Mouse (Mus musculus) CH12.LX (cell line): ENCODE results near the gene 4930404N11Rik. TPM values are rescaled to one million over a fixed set of nuclear protein-coding genes. Genes with fewer than 3 reads are reported as not detected.
A peak's percentile ranks its signal among the peaks of the same experiment; 100 is the strongest.

Experiments used
- DNase-seq: peaks from one replicate; pipeline ENCODE4 v3.0.0-alpha.2; 2013; ENCODE audit errors: extremely low read depth
- H3K27ac ChIP-seq: 2 replicates; pipeline ENCODE4 v1.5.1; 2012; ENCODE audit warnings: low read depth, mild to moderate bottlenecking, control low read depth, moderate library complexity; ENCODE audit not compliant: insufficient read depth
- H3K27me3 ChIP-seq: replicated peaks from 2 replicates; pipeline ENCODE3; 2012; ENCODE audit warnings: inconsistent platforms
- H3K36me3 ChIP-seq, 2 experiments: replicated peaks in 1 of 2; 2 replicates each; pipeline versions ENCODE3 to v1.6.1; 2012; ENCODE audit warnings: inconsistent platforms in 1 of 2, low read length in 1 of 2, mild to moderate bottlenecking in 1 of 2, mixed read lengths in 1 of 2, moderate library complexity in 1 of 2; ENCODE audit not compliant: control insufficient read depth in 1 of 2, insufficient read depth in 1 of 2
- H3K4me1 ChIP-seq, 2 experiments: 2 replicates each; pipeline ENCODE4 v1.6.1; 2012; ENCODE audit warnings: inconsistent platforms in 1 of 2, moderate library complexity in 1 of 2; ENCODE audit not compliant: insufficient read depth in 2 of 2, control insufficient read depth in 1 of 2
- H3K4me2 ChIP-seq: 2 replicates; pipeline ENCODE4 v1.6.1; 2012; ENCODE audit warnings: low read depth, mild to moderate bottlenecking, control low read depth; ENCODE audit not compliant: poor library complexity, insufficient read depth, severe bottlenecking
- H3K4me3 ChIP-seq, 3 experiments: fragments of 150-350 bp in 1 of 3; sonication (generic) in 1 of 3; replicated peaks in 1 of 3; 2 replicates each; pipeline versions ENCODE3 to v1.5.1; 2011 to 2012; ENCODE audit warnings: low read depth in 2 of 3, low read length in 2 of 3, mild to moderate bottlenecking in 2 of 3, moderate library complexity in 2 of 3, control low read depth in 1 of 3, improper control_type of control experiment in 1 of 3, inconsistent platforms in 1 of 3, mixed read lengths in 1 of 3; ENCODE audit not compliant: poor library complexity in 1 of 3
- H3K79me2 ChIP-seq: replicated peaks from 2 replicates; pipeline ENCODE4 v1.6.1; 2012; ENCODE audit warnings: mild to moderate bottlenecking, moderate library complexity; ENCODE audit not compliant: control insufficient read depth, poor library complexity, insufficient read depth, severe bottlenecking; ENCODE audit errors: extremely low read depth
- H3K9ac ChIP-seq: 2 replicates; pipeline ENCODE4 v1.6.1; 2012; ENCODE audit warnings: low read depth, mild to moderate bottlenecking, control low read depth, moderate library complexity; ENCODE audit not compliant: insufficient read depth
- H3K9me3 ChIP-seq: replicated peaks from 2 replicates; pipeline ENCODE3; 2012; ENCODE audit warnings: low read length, inconsistent platforms, mixed read lengths
- CHD1 ChIP-seq: IDR thresholded peaks from 2 replicates; pipeline ENCODE4 v1.6.1; 2012; ENCODE audit warnings: low read depth, low read length, improper control_type of control experiment, inconsistent platforms
- CTCF ChIP-seq, 2 experiments: IDR thresholded peaks in 1 of 2; conservative IDR thresholded peaks in 1 of 2; 2 replicates each; pipeline ENCODE4 v1.5.1; 2011 to 2012; ENCODE audit warnings: low read depth in 2 of 2, low read length in 2 of 2, improper control_type of control experiment in 1 of 2, inconsistent platforms in 1 of 2, mild to moderate bottlenecking in 1 of 2, moderate library complexity in 1 of 2
- E2F4 ChIP-seq: IDR thresholded peaks from 2 replicates; pipeline ENCODE4 v1.6.1; 2011; ENCODE audit warnings: low read depth, low read length, improper control_type of control experiment; ENCODE audit not compliant: insufficient replicate concordance
- ELF1 ChIP-seq: IDR thresholded peaks from 2 replicates; pipeline ENCODE4 v1.6.1; 2014; ENCODE audit warnings: low read depth, mild to moderate bottlenecking, inconsistent platforms, low read length, improper control_type of control experiment
- EP300 ChIP-seq: IDR thresholded peaks from 2 replicates; pipeline ENCODE4 v1.6.1; 2011; ENCODE audit warnings: low read length, improper control_type of control experiment
- ETS1 ChIP-seq: conservative IDR thresholded peaks from 2 replicates; pipeline ENCODE4 v1.6.1; 2012; ENCODE audit warnings: low read depth, mild to moderate bottlenecking, inconsistent platforms, low read length, improper control_type of control experiment, moderate library complexity
- IRF4 ChIP-seq: IDR thresholded peaks from 2 replicates; pipeline ENCODE4 v1.6.1; 2014; ENCODE audit warnings: low read depth, mild to moderate bottlenecking, inconsistent platforms, low read length, improper control_type of control experiment
- MAX ChIP-seq: IDR thresholded peaks from 2 replicates; pipeline ENCODE4 v1.6.1; 2011; ENCODE audit warnings: low read length, improper control_type of control experiment
- MAZ ChIP-seq: IDR thresholded peaks from 2 replicates; pipeline ENCODE4 v1.6.1; 2012; ENCODE audit warnings: low read depth, mild to moderate bottlenecking, inconsistent platforms, low read length, improper control_type of control experiment, moderate library complexity
- MEF2A ChIP-seq: IDR thresholded peaks from 2 replicates; pipeline ENCODE4 v1.6.1; 2014; ENCODE audit warnings: low read depth, mild to moderate bottlenecking, inconsistent platforms, low read length, improper control_type of control experiment, borderline replicate concordance
- MYC ChIP-seq: IDR thresholded peaks from 2 replicates; pipeline ENCODE4 v1.6.1; 2011; ENCODE audit warnings: low read depth, mild to moderate bottlenecking, improper control_type of control experiment, low read length
- NELFE ChIP-seq: IDR thresholded peaks from 2 replicates; pipeline ENCODE4 v1.6.1; 2011; ENCODE audit warnings: low read depth, low read length, improper control_type of control experiment
- NRF1 ChIP-seq: IDR thresholded peaks from 2 replicates; pipeline ENCODE4 v1.6.1; 2014; ENCODE audit warnings: low read depth, mild to moderate bottlenecking, inconsistent platforms, low read length, improper control_type of control experiment, moderate library complexity
- POLR2AphosphoS2 ChIP-seq: IDR thresholded peaks from 2 replicates; pipeline ENCODE4 v1.6.1; 2011; ENCODE audit warnings: low read depth, low read length, improper control_type of control experiment
- RAD21 ChIP-seq: IDR thresholded peaks from 2 replicates; pipeline ENCODE4 v1.6.1; 2011; ENCODE audit warnings: low read depth, mild to moderate bottlenecking, low read length, improper control_type of control experiment, moderate library complexity
- SMC3 ChIP-seq: IDR thresholded peaks from 2 replicates; pipeline ENCODE4 v1.6.1; 2011; ENCODE audit warnings: low read depth, low read length, improper control_type of control experiment
- TCF12 ChIP-seq: IDR thresholded peaks from 2 replicates; pipeline ENCODE4 v1.6.1; 2014; ENCODE audit warnings: low read depth, mild to moderate bottlenecking, inconsistent platforms, low read length, improper control_type of control experiment
- UBTF ChIP-seq: IDR thresholded peaks from 2 replicates; pipeline ENCODE4 v1.6.1; 2012; ENCODE audit warnings: low read depth, mild to moderate bottlenecking, inconsistent platforms, low read length, improper control_type of control experiment, moderate library complexity
- USF2 ChIP-seq: conservative IDR thresholded peaks from 2 replicates; pipeline ENCODE4 v1.6.1; 2011; ENCODE audit warnings: low read depth, low read length, improper control_type of control experiment
- dilution Hi-C: fragments of 300-500 bp; cut with MboI; formaldehyde crosslinking; loops from 2 replicates; pipeline ENCODE4 v1.14.3; 2020; ENCODE audit warnings: low sequenced_read_pairs; ENCODE audit not compliant: extremely low pct_unique_long_range_greater_than_20kb, extremely low pct_ligation_motif_present
- in situ Hi-C: fragments of 300-500 bp; cut with MboI; formaldehyde crosslinking; loops from 3 replicates; pipeline ENCODE4 v1.14.3; 2019; ENCODE audit warnings: low sequenced_read_pairs, low pct_ligation_motif_present, low pct_unique_long_range_greater_than_20kb, mixed read lengths
- polyA plus RNA-seq: library from polyadenylated mRNA; unstranded; fragments of >175 nt; gene quantifications from 2 replicates; pipeline ENCODE4 v1.2.1, GENCODE M21; 2012; ENCODE audit warnings: low read depth; ENCODE audit not compliant: insufficient read length
- total RNA-seq, 2 experiments: library from RNA; depleted of rRNA; stranded (reverse); fragments of 300-350 nt in 1 of 2; fragments of >200 nt in 1 of 2; gene quantifications; 2 replicates each; pipeline ENCODE4 v1.2.3; 2012 to 2014

Gene 4930404N11Rik
- total and polyA plus RNA-seq, 3 experiments = 0.23 to 5.2 (median 2.7) TPM

GRCm38 (mm10) chr10:81344421-81345161, 21.0 kb downstream of the 4930404N11Rik start:
- in situ Hi-C loops (loop anchor here (5.0 kb wide), 1 partner anchor 52 kb away; the partner anchor contains the start of genes Pip5k1c and Tjp3), dilution Hi-C loops (no loop called here)
- no peak overlapping the region for H3K4me2 ChIP-seq
- no peaks in the 10 kb centered on the region for H3K9me3 ChIP-seq
- peaks cover 20 to 37% of the 10 kb centered on the region in 2 experiments for H3K36me3 ChIP-seq
- H3K4me3 ChIP-seq = no peak overlapping the region
- TF ChIP-seq TCF12 = no peak
- peak; percentile 18; the same call in 1 of the 2 replicates for TF ChIP-seq RAD21
- peak; percentile 13 to 63; a peak in 2 of 4 replicates for TF ChIP-seq CTCF (conservative IDR thresholded peaks at IDR 0.05 in 1 of 2, IDR thresholded peaks at IDR 0.05 in 1 of 2; ENCODE audit: low read depth in 2 of 2, low read length in 2 of 2)
- peak; percentile 43; the same call in 1 of the 2 replicates for TF ChIP-seq SMC3
- H3K27ac ChIP-seq = no peak overlapping the region
- H3K79me2 ChIP-seq = no peaks in the 10 kb centered on the region
- no peak for DNase-seq
- no peak overlapping the region for H3K9ac ChIP-seq
- H3K4me1 ChIP-seq = peaks cover 2 to 34% of the 10 kb centered on the region in 2 experiments; a peak in 2 of 4 replicates
- H3K27me3 ChIP-seq = peaks cover 24% of the 10 kb centered on the region

- no peaks in the 10 kb centered on the region for H3K9me3 ChIP-seq
- peak within 1 kb of the TSS; percentile 98 for H3K4me2 ChIP-seq
- in situ Hi-C loops = loop anchor here (5.0 kb wide), 1 partner anchor 51 kb away; the partner anchor contains the start of genes Pip5k1c and Tjp3
- dilution Hi-C loops = no loop called here
- peaks cover 24% of the 10 kb centered on the region for H3K27me3 ChIP-seq
- H3K27ac ChIP-seq = no peak within 1 kb of the TSS
- H3K79me2 ChIP-seq = no peaks in the 10 kb centered on the region
- peaks cover 16 to 27% of the 10 kb centered on the region in 2 experiments for H3K36me3 ChIP-seq
- peak within 1 kb of the TSS; percentile 34 for H3K9ac ChIP-seq
- H3K4me3 ChIP-seq = peak within 1 kb of the TSS; percentile 15 to 55 (median 41)
- DNase-seq = no peak
- no peak for TF ChIP-seq POLR2AphosphoS2
- TF ChIP-seq MYC = no peak
- no peak for TF ChIP-seq EP300
- no peak for TF ChIP-seq NRF1
- TF ChIP-seq MAX = no peak
- no peak for TF ChIP-seq E2F4
- TF ChIP-seq TCF12 = peak; percentile 51; the same call in 1 of the 2 replicates
- no peak for TF ChIP-seq USF2
- TF ChIP-seq IRF4 = peak; percentile 46; the same call in 1 of the 2 replicates
- TF ChIP-seq MAZ = peak; percentile 25; the same call in 1 of the 2 replicates
- TF ChIP-seq ELF1 = 0 out of 2 replicates have a peak, but pooled peaks have one; percentile 12
- no peak for TF ChIP-seq CHD1
- 0 out of 2 replicates have a peak, but pooled peaks have one; percentile 14 for TF ChIP-seq ETS1
- no peak for TF ChIP-seq NELFE
- TF ChIP-seq MEF2A = 0 out of 2 replicates have a peak, but pooled peaks have one; percentile 16
- peak; percentile 94 for TF ChIP-seq UBTF
- peaks cover 0 to 25% of the 10 kb centered on the region in 2 experiments; a peak in 2 of 4 replicates for H3K4me1 ChIP-seq
Measured at GRCm38 (mm10) chr10:81342686-81343505, 22.7 kb downstream of the 4930404N11Rik start, which contains the start of gene Gipc3. Gene Gipc3, minus strand, starts transcription at chr10:81343266.
